Mouse (Mus musculus): ENCODE results near the gene Dlk1. TPM values are rescaled to one million over a fixed set of nuclear protein-coding genes. Genes with fewer than 3 reads are reported as not detected.

Dlk1 gene
- total RNA-seq, 2 experiments from 2014 or later, result 4.8 to 5.0 TPM

DNA sequence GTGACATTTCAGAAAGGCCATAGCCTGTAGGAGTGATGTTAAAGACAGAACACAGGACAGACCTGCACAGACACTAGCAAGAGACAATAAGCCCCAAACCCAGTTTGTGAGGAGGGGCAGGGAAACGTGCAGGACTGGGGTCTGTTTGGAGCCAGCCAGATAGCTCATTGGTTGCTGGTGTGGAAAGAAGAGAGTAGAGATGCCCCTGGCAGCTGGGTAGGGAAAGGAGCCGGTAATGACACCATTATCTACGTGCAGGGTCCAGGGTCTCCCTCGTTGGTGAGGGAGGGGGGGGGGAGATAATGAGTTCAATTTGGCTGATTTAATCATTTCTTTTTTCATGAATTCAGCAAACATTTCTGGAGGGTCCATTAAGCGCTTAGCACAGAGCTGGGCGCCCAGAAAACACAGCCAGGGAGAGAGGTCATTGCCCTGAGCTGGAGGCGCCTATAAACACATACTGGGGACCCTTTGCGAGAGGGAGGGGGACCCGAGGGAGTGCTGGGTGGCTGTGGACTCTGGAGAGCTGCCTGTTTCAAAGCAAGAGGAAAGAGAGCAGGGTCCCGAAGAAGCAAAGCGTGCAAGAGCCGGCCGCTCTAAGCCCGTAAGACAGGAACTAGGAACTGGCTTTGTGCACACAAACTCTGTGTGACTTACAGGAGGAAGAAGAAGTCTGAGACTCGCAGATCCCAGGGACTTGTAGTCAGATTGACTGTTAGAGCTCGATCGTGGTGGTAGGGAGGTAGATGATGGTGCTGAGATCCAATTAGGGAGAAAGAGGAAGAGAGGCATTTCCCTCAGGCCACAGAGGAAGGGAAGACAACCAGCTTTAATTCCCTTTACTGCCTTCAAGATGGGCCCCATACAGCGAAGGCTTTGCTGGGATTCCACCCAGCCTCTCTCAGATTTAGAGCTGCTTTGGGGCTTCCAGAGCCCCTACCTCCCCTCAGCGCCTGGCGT, 56.2 kb downstream of the Dlk1 start:
- no peak for DNase-seq (ENCODE audit: low spot score in 2 of 2)

DNA sequence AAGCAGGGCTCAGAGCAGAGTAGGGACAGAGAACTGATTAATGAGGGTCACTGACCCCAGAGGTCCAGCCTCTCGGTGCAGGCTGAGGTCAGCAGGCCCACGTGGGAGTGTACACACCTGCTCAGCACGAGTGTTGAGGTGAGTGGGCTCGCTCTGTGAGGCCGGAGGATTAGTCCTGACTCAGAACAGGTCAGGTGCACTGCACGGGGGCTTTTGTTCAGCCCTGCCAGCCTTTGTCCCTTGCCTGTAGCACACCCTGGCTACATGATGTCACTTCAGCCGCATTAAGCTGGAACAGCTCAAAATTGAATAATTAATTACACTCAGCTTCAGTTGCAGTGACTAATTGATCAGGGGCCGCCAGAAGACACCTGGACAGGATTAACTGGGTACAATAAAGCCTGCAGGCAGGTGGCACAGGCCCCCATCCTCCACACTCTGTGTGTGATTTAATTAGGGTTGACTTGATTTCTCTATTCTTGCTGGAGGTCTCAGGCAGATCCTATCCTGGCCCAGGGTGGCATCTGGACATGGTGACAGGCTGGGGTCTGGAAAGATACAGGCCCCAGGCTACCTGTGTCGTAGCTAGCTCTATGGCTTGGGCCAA, 57.0 kb downstream of the Dlk1 start:
- TF ChIP-seq CTCF (conservative IDR thresholded peaks at IDR 0.05), result no peak
- no peak overlapping the region for H3K27ac ChIP-seq
- H3K4me3 ChIP-seq, result no peak overlapping the region
- no peak for DNase-seq (ENCODE audit: low spot score in 2 of 2)

More for the DNA sequence above, 56.2 kb downstream of the Dlk1 start:
- no peak for TF ChIP-seq CTCF (conservative IDR thresholded peaks at IDR 0.05)
- no peak overlapping the region for H3K4me3 ChIP-seq
- no peak overlapping the region for H3K27ac ChIP-seq

DNA sequence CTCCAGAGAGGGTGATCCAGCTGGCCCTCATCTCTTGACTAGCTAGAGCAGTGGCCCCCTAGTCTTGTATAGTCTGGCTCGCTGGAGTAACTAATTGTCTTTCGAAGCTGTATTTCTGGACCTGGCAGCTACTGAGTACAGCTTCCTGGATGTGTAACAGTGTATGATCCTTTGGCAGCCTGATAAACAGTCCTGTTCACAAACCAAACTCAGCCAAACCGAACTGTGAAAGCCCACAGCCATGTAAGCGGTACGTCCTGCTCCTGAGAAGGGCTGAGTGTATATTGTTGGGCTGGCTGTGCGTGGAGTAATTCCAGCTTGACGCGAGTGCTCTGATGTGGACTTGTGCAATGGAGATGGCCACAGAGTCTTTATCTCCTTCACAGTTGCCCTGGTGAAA, 57.6 kb downstream of the Dlk1 start:
- DNase-seq (ENCODE audit: low spot score in 2 of 2), result no peak
- no peak overlapping the region for H3K4me3 ChIP-seq

DNA sequence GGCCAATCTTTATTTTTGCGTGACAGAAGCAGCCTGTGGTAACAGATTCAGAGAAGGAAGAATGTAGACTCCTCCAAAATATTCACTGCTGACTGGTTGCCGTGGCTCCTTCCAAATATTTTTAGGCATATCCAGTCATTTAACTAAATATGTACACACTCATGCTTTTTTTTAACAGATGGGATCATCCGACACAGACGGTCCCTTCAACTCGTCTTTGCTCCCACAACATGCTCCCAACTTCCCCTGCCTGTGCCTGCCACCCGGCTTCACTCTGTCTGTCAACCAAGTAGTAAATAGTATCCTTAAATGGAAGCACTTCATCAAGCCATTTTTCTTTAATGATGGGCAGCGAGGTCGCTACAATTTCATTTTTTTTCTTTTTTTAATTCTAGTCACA, 58.8 kb downstream of the Dlk1 start:
- Histone ChIP-seq H3K4me3 (no peak overlapping the region), H3K27ac (no peak overlapping the region)
- peak; percentile 64 to 80 for DNase-seq (ENCODE audit: low spot score in 2 of 2)
- no peak for TF ChIP-seq CTCF (conservative IDR thresholded peaks at IDR 0.05)

More for the DNA sequence above, 57.6 kb downstream of the Dlk1 start:
- no peak overlapping the region for H3K27ac ChIP-seq
- no peak for TF ChIP-seq CTCF (conservative IDR thresholded peaks at IDR 0.05)

DNA sequence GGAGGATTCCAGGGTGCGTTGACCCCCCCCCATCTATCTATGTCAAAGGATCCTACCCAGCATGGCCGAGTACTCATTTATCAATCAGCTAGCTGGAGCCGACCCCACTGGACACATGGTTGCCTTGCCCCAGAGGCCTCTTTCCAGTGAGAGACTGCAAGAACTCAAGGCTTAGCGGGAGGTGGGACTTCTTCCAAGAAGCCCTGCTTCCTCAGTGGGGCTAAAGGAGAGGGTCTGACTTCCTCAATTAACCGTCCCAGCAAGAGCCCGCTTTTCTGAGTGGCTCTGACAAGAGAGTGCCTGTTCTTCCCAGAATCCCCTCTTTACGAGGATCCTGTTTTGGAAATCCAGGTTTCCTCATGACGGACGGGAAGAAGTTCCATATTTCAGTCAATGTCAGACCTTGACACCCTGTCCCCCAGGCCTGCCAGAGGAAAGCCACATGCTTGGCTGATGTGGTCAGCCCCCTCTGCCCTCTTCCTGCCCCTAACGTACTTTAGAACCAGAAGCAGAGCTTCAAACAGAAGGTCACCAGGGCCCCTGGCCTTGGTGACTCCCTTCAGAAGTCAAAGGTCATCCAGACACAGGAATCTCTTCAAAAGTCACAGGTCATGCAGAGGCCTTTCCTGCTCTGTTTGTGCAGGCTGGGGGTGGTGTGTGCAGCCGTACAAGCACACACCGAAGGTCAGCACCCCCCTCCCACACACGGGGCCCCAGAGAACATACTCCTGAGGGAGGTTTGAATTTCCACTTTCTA, 59.7 kb downstream of the Dlk1 start:
- no peak overlapping the region for H3K27ac ChIP-seq
- TF ChIP-seq CTCF (conservative IDR thresholded peaks at IDR 0.05), result no peak
- DNase-seq (ENCODE audit: low spot score in 2 of 2), result no peak
- no peak overlapping the region for H3K4me3 ChIP-seq

Other genes starting within 250 kb of the Dlk1 start
- under 1 TPM; 0.10 to 0.15 TPM for gene Rtl1, start 147.5 kb downstream of the Dlk1 start, total RNA-seq (2021)